Mouse (Mus musculus): ENCODE measurements at regions not wholly inside any gene's neighbourhood (a gene's known extent, or its start where the extent isn't known, plus 50 kb on each side); places are given as distances from the start of the nearest gene placed in this dataset.

DNA sequence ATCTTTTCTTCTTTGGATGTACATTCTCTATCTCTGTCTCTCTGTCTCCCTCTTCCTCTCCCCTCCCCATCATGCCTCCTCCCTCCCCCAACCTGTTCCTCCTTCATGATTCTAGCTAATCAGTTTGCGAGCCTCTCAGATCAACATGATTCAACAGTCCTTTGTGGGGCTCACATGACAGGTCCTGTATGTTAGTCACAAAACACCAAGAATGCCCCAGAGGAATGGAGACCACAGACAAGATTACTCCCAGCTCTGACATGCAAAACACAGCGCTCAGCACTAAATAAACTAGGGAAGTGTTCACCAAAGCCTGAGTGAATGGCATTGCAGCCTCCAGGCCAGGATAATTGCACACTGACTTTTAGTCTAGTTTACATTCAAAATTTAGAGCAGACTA, 150.6 kb upstream of the Foxq1 start:
- TF ChIP-seq POLR2A (IDR thresholded peaks at IDR 0.05; ENCODE audit: borderline replicate concordance, low read depth, low read length) (no peak), CTCF (IDR thresholded peaks at IDR 0.05; ENCODE audit: low read depth, low read length) (no peak)

Data from bone marrow macrophage, adult 2 months (primary cell).